ENCODE assay signal across 8 mouse cellular contexts in genomic region chr11:117311127-117311800, GRCm38 (mm10).
A peak's percentile ranks its signal among the peaks of the same experiment; 100 is the strongest.
DNase-seq lines count a peak whose midpoint lies in the region; ATAC-seq and TF ChIP-seq lines count a peak whose summit lies in the region.

No protein-coding gene starts in this region.

- peaks cover 99% of the 10 kb centered on the region for H3K4me1 ChIP-seq in hindbrain, embryonic 10.5 days (replicated peaks)
- peaks cover 83% of the 10 kb centered on the region for H3K4me1 ChIP-seq in hindbrain, embryonic 12.5 days
- H3K4me1 ChIP-seq in cerebellum, adult 2 months (ENCODE audit: control insufficient read depth, insufficient read depth, low read length): peaks cover 25% of the 10 kb centered on the region
- peaks cover 48% of the 10 kb centered on the region for H3K4me1 ChIP-seq in intestine, postnatal 0 days (replicated peaks; ENCODE audit: control insufficient read depth, insufficient read depth, low read length)

- no peak for TF ChIP-seq CTCF in C2C12 (IDR thresholded peaks at IDR 0.05; ENCODE audit: control insufficient read depth, insufficient read depth, insufficient read length)
- TF ChIP-seq CTCF in cerebellum, adult 2 months (IDR thresholded peaks at IDR 0.05; ENCODE audit: borderline replicate concordance, insufficient read depth, low read depth, low read length): no peak
- no peak for TF ChIP-seq CTCF in intestine, postnatal 0 days (IDR thresholded peaks at IDR 0.05; ENCODE audit: low read depth)

- WGBS in hindbrain, embryonic 10.5 days: 80% methylated on average over 15 of the region's 15 CpGs
- WGBS in hindbrain, embryonic 12.5 days: 73% methylated on average over 15 of the region's 15 CpGs
- 25% methylated on average over 15 of the region's 15 CpGs for WGBS in cerebellum, adult 2 months
- WGBS in intestine, postnatal 0 days: 55% methylated on average over 15 of the region's 15 CpGs

- intact Hi-C loops in gastrocnemius, postnatal 36 days (cut with DNase I): loop anchor here (5.0 kb wide), 1 partner anchor 44 kb away; no protein-coding TSS in a partner anchor

- H3K36me3 ChIP-seq in hindbrain, embryonic 10.5 days: peaks cover 8% of the 10 kb centered on the region; the same call in 1 of the 2 replicates
- no peaks in the 10 kb centered on the region for H3K36me3 ChIP-seq in hindbrain, embryonic 12.5 days
- peaks cover 12% of the 10 kb centered on the region for H3K36me3 ChIP-seq in C2C12 (ENCODE audit: control insufficient read depth, insufficient read depth)
- H3K36me3 ChIP-seq in intestine, postnatal 0 days (ENCODE audit: control insufficient read depth, insufficient read depth): no peaks in the 10 kb centered on the region; the same call in 1 of the 2 replicates
- no peaks in the 10 kb centered on the region for H3K36me3 ChIP-seq in myocyte (ENCODE audit: control insufficient read depth, insufficient read depth)

- no peak overlapping the region for H3K9ac ChIP-seq in hindbrain, embryonic 12.5 days
- no peak overlapping the region for H3K9ac ChIP-seq in intestine, postnatal 0 days (ENCODE audit: low read depth, low read length)

- peak overlapping the region; percentile 20 for H3ac ChIP-seq in C2C12 (ENCODE audit: control insufficient read depth, insufficient read length, low read depth)
- no peak overlapping the region for H3ac ChIP-seq in myocyte (ENCODE audit: control insufficient read depth, insufficient read length)

- peaks cover 85% of the 10 kb centered on the region for H3K79me3 ChIP-seq in C2C12 (ENCODE audit: low read depth)

- H3K27ac ChIP-seq in hindbrain, embryonic 10.5 days: peak overlapping the region; percentile 80
- H3K27ac ChIP-seq in hindbrain, embryonic 12.5 days: no peak overlapping the region
- no peak overlapping the region for H3K27ac ChIP-seq in cerebellum, adult 2 months (ENCODE audit: insufficient read depth, low read length)
- H3K27ac ChIP-seq in intestine, postnatal 0 days (ENCODE audit: low read depth, low read length): peak overlapping the region; percentile 77

- H3K27me3 ChIP-seq in hindbrain, embryonic 10.5 days (ENCODE audit: insufficient read depth, poor library complexity, severe bottlenecking): no peaks in the 10 kb centered on the region
- H3K27me3 ChIP-seq in hindbrain, embryonic 12.5 days: no peaks in the 10 kb centered on the region
- H3K27me3 ChIP-seq in C2C12 (ENCODE audit: control insufficient read depth, insufficient read depth, insufficient read length) (no peaks in the 10 kb centered on the region), myocyte (ENCODE audit: control insufficient read depth, insufficient read depth, insufficient read length) (no peaks in the 10 kb centered on the region)
- no peaks in the 10 kb centered on the region for H3K27me3 ChIP-seq in cerebellum, adult 2 months (ENCODE audit: control insufficient read depth, insufficient read depth, low read length)
- H3K27me3 ChIP-seq in intestine, postnatal 0 days (replicated peaks; ENCODE audit: control insufficient read depth, insufficient read depth, low read length): no peaks in the 10 kb centered on the region

- H3K4me2 ChIP-seq in hindbrain, embryonic 12.5 days (replicated peaks): no peak overlapping the region
- no peak overlapping the region for H3K4me2 ChIP-seq in intestine, postnatal 0 days (replicated peaks; ENCODE audit: low read depth)
- peak overlapping the region; percentile 69 for H3K4me2 ChIP-seq in myocyte (ENCODE audit: low read depth)

- no peak overlapping the region for H3K4me3 ChIP-seq in hindbrain, embryonic 10.5 days
- no peak overlapping the region for H3K4me3 ChIP-seq in hindbrain, embryonic 12.5 days
- H3K4me3 ChIP-seq in C2C12 (ENCODE audit: insufficient read depth, poor library complexity, severe bottlenecking): no peak overlapping the region
- H3K4me3 ChIP-seq in cerebellum, adult 2 months (replicated peaks; ENCODE audit: insufficient read depth, low read depth, low read length): no peak overlapping the region
- no peak overlapping the region for H3K4me3 ChIP-seq in intestine, postnatal 0 days (ENCODE audit: low read depth, low read length)
- no peak overlapping the region for H3K4me3 ChIP-seq in myocyte

- no peak for TF ChIP-seq POLR2A in cerebellum, adult 2 months (IDR thresholded peaks at IDR 0.05; ENCODE audit: borderline replicate concordance, insufficient read depth, low read length)
- TF ChIP-seq POLR2A in myocyte (IDR thresholded peaks at IDR 0.05; ENCODE audit: insufficient read length, low read depth): no peak

- no peak for ATAC-seq in hindbrain, embryonic 12.5 days (ENCODE audit: low FRiP score)
- no peak for ATAC-seq in intestine, postnatal 0 days

- H3K9me3 ChIP-seq in hindbrain, embryonic 10.5 days: no peaks in the 10 kb centered on the region
- no peaks in the 10 kb centered on the region for H3K9me3 ChIP-seq in hindbrain, embryonic 12.5 days (replicated peaks)
- H3K9me3 ChIP-seq in intestine, postnatal 0 days (ENCODE audit: control insufficient read depth): no peaks in the 10 kb centered on the region

- DNase-seq in hindbrain, embryonic 10.5 days (ENCODE audit: low spot score): no peak
- DNase-seq in cerebellum, adult 2 months: peak; percentile 66 to 77
- peak; percentile 67 to 73 for DNase-seq in gastrocnemius, postnatal 36 days
- no peak for DNase-seq in frontal cortex, postnatal 25 days (ENCODE audit: low spot score in 2 of 2)

- H3K79me2 ChIP-seq in C2C12 (ENCODE audit: control insufficient read depth, insufficient read depth): peaks cover 100% of the 10 kb centered on the region
- peaks cover 86% of the 10 kb centered on the region for H3K79me2 ChIP-seq in myocyte (ENCODE audit: control insufficient read depth, insufficient read depth)

TF ChIP-seq in C2C12, 6 proteins besides CTCF, POLR2A, EP300 and RAD21:
- TF ChIP-seq USF1 (IDR thresholded peaks at IDR 0.05; ENCODE audit: low read depth) (no peak), MYOD1 (IDR thresholded peaks at IDR 0.05; ENCODE audit: control insufficient read depth, insufficient read length, low read depth) (peak; percentile 84)

TF ChIP-seq in myocyte, 11 proteins besides CTCF, POLR2A, EP300 and RAD21:
- TF ChIP-seq MAX (IDR thresholded peaks at IDR 0.05; ENCODE audit: low read depth): no peak
- TF ChIP-seq E2F4 (IDR thresholded peaks at IDR 0.05; ENCODE audit: insufficient read depth): no peak
- no peak for TF ChIP-seq USF1 (IDR thresholded peaks at IDR 0.05; ENCODE audit: low read depth)
- peak; percentile 88 for TF ChIP-seq TCF12 (IDR thresholded peaks at IDR 0.05; ENCODE audit: insufficient read depth, poor library complexity, severe bottlenecking)
- TF ChIP-seq CEBPB (IDR thresholded peaks at IDR 0.05; ENCODE audit: insufficient read depth, poor library complexity, severe bottlenecking): 0 out of 2 replicates have a peak, but pooled peaks have one; percentile 12
- peak in 2 of 3 experiments; percentile 84 to 91 for TF ChIP-seq MYOD1 (IDR thresholded peaks at IDR 0.05; ENCODE audit: control insufficient read depth in 1 of 3, insufficient read length in 2 of 3, low read depth in 2 of 3)
- TF ChIP-seq TCF3 (IDR thresholded peaks at IDR 0.05; ENCODE audit: insufficient read length, low read depth): peak; percentile 82
- peak; percentile 40 for TF ChIP-seq SRF (IDR thresholded peaks at IDR 0.05; ENCODE audit: control insufficient read depth, insufficient read length, low read depth)
- TF ChIP-seq POLR2AphosphoS2 (IDR thresholded peaks at IDR 0.05; ENCODE audit: insufficient read length, low read depth): no peak
- TF ChIP-seq MYOG (IDR thresholded peaks at IDR 0.05; ENCODE audit: control insufficient read depth in 1 of 3, insufficient read depth in 1 of 3, insufficient read length in 2 of 3, low read depth in 2 of 3): peak in 2 of 3 experiments; percentile 74 to 90

Comparison
In these comparisons a context has a peak if more than half of its experiments do, and no peak if none do; other contexts are left out.
1. H3K27ac ChIP-seq: peak in hindbrain, embryonic 10.5 days (single experiment) and intestine, postnatal 0 days (single experiment); none in hindbrain, embryonic 12.5 days (single experiment) and cerebellum, adult 2 months (single experiment).
2. DNase-seq: peak in cerebellum, adult 2 months (2 of 2) and gastrocnemius, postnatal 36 days (2 of 2); none in hindbrain, embryonic 10.5 days (single experiment) and frontal cortex, postnatal 25 days (0 of 2).